Mouse (Mus musculus) liver, adult (tissue): ENCODE measurements around the gene Ldha.

Experiments used
- GATA4 ChIP-seq: IDR thresholded peaks from 2 replicates; pipeline ENCODE4 v1.6.1; 2014; ENCODE audit warnings: mild to moderate bottlenecking, low read length; ENCODE audit not compliant: insufficient replicate concordance

Gene Ldha

GRCm38 (mm10) chr7:46855866-46856560 lies 14.7 kb downstream of the Ldha start:
- no peak for TF ChIP-seq GATA4

GRCm38 (mm10) chr7:46857436-46857835 lies 16.2 kb downstream of the Ldha start:
- TF ChIP-seq GATA4, result no peak

DNA sequence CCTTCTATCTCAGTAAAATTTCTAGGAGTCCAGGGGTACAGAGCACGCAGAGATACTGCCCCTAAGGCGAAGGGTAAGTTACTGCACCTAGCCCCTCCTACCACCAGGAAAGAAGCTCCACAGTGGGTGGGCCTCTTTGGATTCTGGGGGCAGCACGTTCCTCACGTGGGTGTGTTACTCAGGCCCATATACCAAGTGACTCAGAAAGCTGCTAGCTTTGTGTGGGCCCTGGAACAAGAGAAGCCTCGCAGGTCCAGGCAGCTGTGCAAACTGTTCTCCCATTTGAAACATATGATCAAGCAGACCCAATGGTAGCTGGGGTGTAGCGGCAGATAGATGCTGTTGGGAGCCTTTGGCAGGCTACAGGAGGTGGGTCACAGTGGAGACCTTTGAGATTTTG lies 17.8 kb downstream of the Ldha start:
- no peak for TF ChIP-seq GATA4

GRCm38 (mm10) chr7:46860996-46861395 lies 19.7 kb downstream of the Ldha start, which contains the start of gene Ldhc:
TSS of gene Ldhc (plus strand) at chr7:46861203.
- no peak for TF ChIP-seq GATA4

- TF ChIP-seq GATA4, result no peak
Observed at GRCm38 (mm10) chr7:46871988-46872387, 30.7 kb downstream of the Ldha start.

DNA sequence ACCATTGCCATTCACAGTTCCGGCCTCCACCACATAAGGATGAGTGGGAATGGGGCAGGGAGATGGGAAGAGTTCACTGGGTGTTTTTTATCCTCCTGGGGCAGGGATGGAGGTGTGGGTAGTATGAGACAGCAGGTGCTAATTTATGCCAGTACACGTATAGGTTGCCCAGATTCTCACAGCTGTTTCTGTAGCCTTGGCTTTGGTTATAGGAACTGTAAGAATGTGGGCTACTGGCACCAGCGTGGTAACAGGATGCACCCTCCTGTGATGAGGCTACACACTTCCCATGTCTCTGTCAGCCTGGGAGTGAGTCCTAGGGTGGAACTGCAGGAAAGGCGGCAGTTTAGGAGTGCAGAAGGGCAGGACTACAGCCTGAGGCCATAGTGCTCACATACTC lies 35.6 kb downstream of the Ldha start:
- TF ChIP-seq GATA4, result no peak

- TF ChIP-seq GATA4, result no peak
Observed at GRCm38 (mm10) chr7:46877255-46877654, 36.0 kb downstream of the Ldha start.

- no peak for TF ChIP-seq GATA4
Observed at GRCm38 (mm10) chr7:46879851-46880250, 38.6 kb downstream of the Ldha start.

GRCm38 (mm10) chr7:46880992-46881391 lies 39.7 kb downstream of the Ldha start:
- no peak for TF ChIP-seq GATA4

- TF ChIP-seq GATA4, result no peak
Observed at GRCm38 (mm10) chr7:46883304-46883703, 42.0 kb downstream of the Ldha start.

- no peak for TF ChIP-seq GATA4
Observed at GRCm38 (mm10) chr7:46895511-46895910, 54.2 kb downstream of the Ldha start.

DNA sequence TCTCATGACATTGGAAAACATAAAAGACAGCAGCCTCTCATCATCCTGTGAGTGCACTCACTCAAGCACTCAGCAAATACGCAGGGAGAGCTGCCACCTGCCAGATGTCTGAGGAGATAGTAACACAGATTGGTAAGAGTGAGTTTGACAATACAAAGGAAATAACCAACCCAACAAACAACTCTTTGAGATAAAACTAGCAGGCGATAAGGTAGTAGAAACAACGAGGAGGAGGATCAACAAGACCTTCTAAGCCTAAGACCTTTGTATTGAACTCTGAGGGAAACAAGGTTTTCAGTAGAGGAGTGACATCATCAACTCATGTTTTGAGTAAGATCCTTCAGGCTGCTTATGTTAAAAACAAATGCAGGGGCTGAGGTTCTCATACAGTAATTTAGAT lies 58.1 kb downstream of the Ldha start:
- no peak for TF ChIP-seq GATA4
